Mouse (Mus musculus): ENCODE measurements around the gene Omt2a. TPM values are rescaled to one million over a fixed set of nuclear protein-coding genes. Genes with fewer than 3 reads are reported as not detected.
A peak's percentile ranks its signal among the peaks of the same experiment; 100 is the strongest.
"Not testable (repeated sequence)": the region's sequence is repeated elsewhere in the genome, so short reads cannot be mapped to it uniquely, and the experiment has no call there.

The Omt2a gene
- polyA plus RNA-seq, 1 experiment from 2014 or later: not detected

- ATAC-seq (ENCODE audit: low FRiP score, low TSS enrichment); H3K36me3 ChIP-seq (ENCODE audit: control insufficient read depth, insufficient read depth, low read length); H3K27me3 ChIP-seq (ENCODE audit: control insufficient read depth, insufficient read depth, low read length); H3K9ac ChIP-seq (replicated peaks; ENCODE audit: low read length); H3K27ac ChIP-seq (replicated peaks; ENCODE audit: low read depth, low read length); H3K4me3 ChIP-seq (replicated peaks; ENCODE audit: low read depth, low read length); H3K9me3 ChIP-seq (ENCODE audit: control insufficient read depth, low read length); DNase-seq; H3K4me1 ChIP-seq (ENCODE audit: control insufficient read depth, insufficient read depth, low read length); H3K4me2 ChIP-seq (ENCODE audit: low read length): not testable (repeated sequence)
- 91% methylated on average over 1 of the region's 1 CpGs for WGBS
These were observed 12.7 kb upstream of the Omt2a start, which contains the start of gene Omt2b for GRCm38 (mm10) chr9:78327289-78327688. Omt2b (plus strand) TSS chr9:78327589.

GRCm38 (mm10) chr9:78319499-78319898 is 4.9 kb upstream of the Omt2a start:
- H3K27me3 ChIP-seq (ENCODE audit: control insufficient read depth, insufficient read depth, low read length): no peaks in the 10 kb centered on the region

GRCm38 (mm10) chr9:78308122-78308521 is 6.5 kb downstream of the Omt2a start:
- not testable (repeated sequence) for H3K36me3 ChIP-seq (ENCODE audit: control insufficient read depth, insufficient read depth, low read length); ATAC-seq (ENCODE audit: low FRiP score, low TSS enrichment); H3K4me2 ChIP-seq (ENCODE audit: low read length); H3K9me3 ChIP-seq (ENCODE audit: control insufficient read depth, low read length); H3K4me1 ChIP-seq (ENCODE audit: control insufficient read depth, insufficient read depth, low read length); H3K9ac ChIP-seq (replicated peaks; ENCODE audit: low read length); H3K27me3 ChIP-seq (ENCODE audit: control insufficient read depth, insufficient read depth, low read length); DNase-seq; H3K4me3 ChIP-seq (replicated peaks; ENCODE audit: low read depth, low read length); H3K27ac ChIP-seq (replicated peaks; ENCODE audit: low read depth, low read length)
- 86% methylated on average over 3 of the region's 3 CpGs for WGBS

More at GRCm38 (mm10) chr9:78319499-78319898, 4.9 kb upstream of the Omt2a start:
- H3K27ac ChIP-seq (replicated peaks; ENCODE audit: low read depth, low read length): no peak overlapping the region
- H3K9ac ChIP-seq (replicated peaks; ENCODE audit: low read length): no peak overlapping the region
- no peaks in the 10 kb centered on the region for H3K36me3 ChIP-seq (ENCODE audit: control insufficient read depth, insufficient read depth, low read length)
- H3K4me2 ChIP-seq (ENCODE audit: low read length): no peak overlapping the region
- no peaks in the 10 kb centered on the region for H3K4me1 ChIP-seq (ENCODE audit: control insufficient read depth, insufficient read depth, low read length)
- H3K4me3 ChIP-seq (replicated peaks; ENCODE audit: low read depth, low read length): no peak overlapping the region
- WGBS: 38% methylated on average over 1 of the region's 1 CpGs
- no peak for DNase-seq
- H3K9me3 ChIP-seq (ENCODE audit: control insufficient read depth, low read length): no peaks in the 10 kb centered on the region
- ATAC-seq (ENCODE audit: low FRiP score, low TSS enrichment): no peak

GRCm38 (mm10) chr9:78299143-78299542 is 15.5 kb downstream of the Omt2a start:
- H3K4me1 ChIP-seq (ENCODE audit: control insufficient read depth, insufficient read depth, low read length); H3K9me3 ChIP-seq (ENCODE audit: control insufficient read depth, low read length); H3K27ac ChIP-seq (replicated peaks; ENCODE audit: low read depth, low read length); H3K36me3 ChIP-seq (ENCODE audit: control insufficient read depth, insufficient read depth, low read length); H3K4me3 ChIP-seq (replicated peaks; ENCODE audit: low read depth, low read length); H3K4me2 ChIP-seq (ENCODE audit: low read length); DNase-seq; ATAC-seq (ENCODE audit: low FRiP score, low TSS enrichment); H3K9ac ChIP-seq (replicated peaks; ENCODE audit: low read length); H3K27me3 ChIP-seq (ENCODE audit: control insufficient read depth, insufficient read depth, low read length): not testable (repeated sequence)
- whole genome bisulfite sequencing: 57% methylated on average over 1 of the region's 1 CpGs

GRCm38 (mm10) chr9:78298232-78298631 is 16.4 kb downstream of the Omt2a start:
- no peak overlapping the region for H3K9ac ChIP-seq (replicated peaks; ENCODE audit: low read length)
- 70% methylated on average over 1 of the region's 1 CpGs for WGBS
- H3K4me1 ChIP-seq (ENCODE audit: control insufficient read depth, insufficient read depth, low read length): no peaks in the 10 kb centered on the region
- H3K36me3 ChIP-seq (ENCODE audit: control insufficient read depth, insufficient read depth, low read length): no peaks in the 10 kb centered on the region
- ATAC-seq (ENCODE audit: low FRiP score, low TSS enrichment): no peak
- H3K27me3 ChIP-seq (ENCODE audit: control insufficient read depth, insufficient read depth, low read length): no peaks in the 10 kb centered on the region
- no peaks in the 10 kb centered on the region for H3K9me3 ChIP-seq (ENCODE audit: control insufficient read depth, low read length)
- H3K4me3 ChIP-seq (replicated peaks; ENCODE audit: low read depth, low read length): no peak overlapping the region
- no peak for DNase-seq
- H3K27ac ChIP-seq (replicated peaks; ENCODE audit: low read depth, low read length): no peak overlapping the region
- no peak overlapping the region for H3K4me2 ChIP-seq (ENCODE audit: low read length)

- H3K9ac ChIP-seq (replicated peaks; ENCODE audit: low read length); H3K9me3 ChIP-seq (ENCODE audit: control insufficient read depth, low read length); H3K4me3 ChIP-seq (replicated peaks; ENCODE audit: low read depth, low read length); H3K4me1 ChIP-seq (ENCODE audit: control insufficient read depth, insufficient read depth, low read length); ATAC-seq (ENCODE audit: low FRiP score, low TSS enrichment); H3K27ac ChIP-seq (replicated peaks; ENCODE audit: low read depth, low read length); H3K4me2 ChIP-seq (ENCODE audit: low read length); H3K27me3 ChIP-seq (ENCODE audit: control insufficient read depth, insufficient read depth, low read length); H3K36me3 ChIP-seq (ENCODE audit: control insufficient read depth, insufficient read depth, low read length): not testable (repeated sequence)
- 15% methylated on average over 6 of the region's 6 CpGs for WGBS
- DNase-seq: peak; percentile 81
These were observed 18.5 kb downstream of the Omt2a start for GRCm38 (mm10) chr9:78296089-78296488.

- not testable (repeated sequence) for H3K36me3 ChIP-seq (ENCODE audit: control insufficient read depth, insufficient read depth, low read length); H3K9ac ChIP-seq (replicated peaks; ENCODE audit: low read length); DNase-seq; H3K4me2 ChIP-seq (ENCODE audit: low read length); ATAC-seq (ENCODE audit: low FRiP score, low TSS enrichment); H3K9me3 ChIP-seq (ENCODE audit: control insufficient read depth, low read length); H3K4me3 ChIP-seq (replicated peaks; ENCODE audit: low read depth, low read length); H3K27me3 ChIP-seq (ENCODE audit: control insufficient read depth, insufficient read depth, low read length); H3K27ac ChIP-seq (replicated peaks; ENCODE audit: low read depth, low read length); H3K4me1 ChIP-seq (ENCODE audit: control insufficient read depth, insufficient read depth, low read length)
- WGBS: 82% methylated on average over 4 of the region's 7 CpGs
These were observed 19.8 kb downstream of the Omt2a start for GRCm38 (mm10) chr9:78294781-78295180.

- not testable (repeated sequence) for DNase-seq; H3K27me3 ChIP-seq (ENCODE audit: control insufficient read depth, insufficient read depth, low read length); H3K9me3 ChIP-seq (ENCODE audit: control insufficient read depth, low read length); H3K36me3 ChIP-seq (ENCODE audit: control insufficient read depth, insufficient read depth, low read length); ATAC-seq (ENCODE audit: low FRiP score, low TSS enrichment); H3K4me3 ChIP-seq (replicated peaks; ENCODE audit: low read depth, low read length); H3K27ac ChIP-seq (replicated peaks; ENCODE audit: low read depth, low read length); H3K4me1 ChIP-seq (ENCODE audit: control insufficient read depth, insufficient read depth, low read length); H3K4me2 ChIP-seq (ENCODE audit: low read length); H3K9ac ChIP-seq (replicated peaks; ENCODE audit: low read length)
- whole genome bisulfite sequencing: 65% methylated on average over 1 of the region's 1 CpGs
These were observed 20.9 kb downstream of the Omt2a start for GRCm38 (mm10) chr9:78293683-78294082.

GRCm38 (mm10) chr9:78292462-78292861 is 22.1 kb downstream of the Omt2a start:
- WGBS: 89% methylated on average over 8 of the region's 8 CpGs
- not testable (repeated sequence) for H3K4me3 ChIP-seq (replicated peaks; ENCODE audit: low read depth, low read length); H3K27me3 ChIP-seq (ENCODE audit: control insufficient read depth, insufficient read depth, low read length); H3K9me3 ChIP-seq (ENCODE audit: control insufficient read depth, low read length); H3K27ac ChIP-seq (replicated peaks; ENCODE audit: low read depth, low read length); ATAC-seq (ENCODE audit: low FRiP score, low TSS enrichment); H3K9ac ChIP-seq (replicated peaks; ENCODE audit: low read length); DNase-seq; H3K36me3 ChIP-seq (ENCODE audit: control insufficient read depth, insufficient read depth, low read length); H3K4me2 ChIP-seq (ENCODE audit: low read length); H3K4me1 ChIP-seq (ENCODE audit: control insufficient read depth, insufficient read depth, low read length)

Data from midbrain, embryonic 14.5 days (tissue).